Mouse (Mus musculus) embryonic fibroblast, embryonic 13.5 days (primary cell): Measurements from ENCODE around the gene Ftcd. TPM values are rescaled to one million over a fixed set of nuclear protein-coding genes. Genes with fewer than 3 reads are reported as not detected.

ENCODE experiments used
- H3K27ac ChIP-seq: 2 replicates; pipeline ENCODE4 v1.5.1; 2012; ENCODE audit warnings: low read length, control low read depth, inconsistent platforms; ENCODE audit not compliant: insufficient read depth
- H3K4me1 ChIP-seq: 2 replicates; pipeline ENCODE4 v1.6.1; 2011; ENCODE audit warnings: low read length; ENCODE audit not compliant: control insufficient read depth, insufficient read depth
- H3K4me3 ChIP-seq: 2 replicates; pipeline ENCODE4 v1.5.1; 2011; ENCODE audit warnings: mild to moderate bottlenecking, control low read depth, low read length; ENCODE audit not compliant: insufficient read depth
- CTCF ChIP-seq: IDR thresholded peaks from 2 replicates; pipeline ENCODE4 v1.5.1; 2011; ENCODE audit warnings: mild to moderate bottlenecking, control low read depth, low read length, moderate library complexity, borderline replicate concordance; ENCODE audit not compliant: insufficient read depth
- POLR2A ChIP-seq: IDR thresholded peaks from 2 replicates; pipeline ENCODE4 v1.6.1; 2011; ENCODE audit warnings: low read depth, mild to moderate bottlenecking, control low read depth, low read length, moderate library complexity
- polyA plus RNA-seq: library from polyadenylated mRNA; stranded (reverse); fragments of >200 nt; gene quantifications from 2 replicates; pipeline ENCODE4 v1.2.4, GENCODE M21; 2011; ENCODE audit warnings: low read depth; ENCODE audit not compliant: missing spikeins, insufficient read length

Gene Ftcd
- polyA plus RNA-seq, result not detected in 2 replicates

- TF ChIP-seq CTCF, result no peak
- no peak for TF ChIP-seq POLR2A
- no peaks in the 10 kb centered on the region for H3K4me1 ChIP-seq
- H3K4me3 ChIP-seq, result no peak within 1 kb of the TSS
- H3K27ac ChIP-seq, result no peak within 1 kb of the TSS
Observed at GRCm38 (mm10) chr10:76575374-76575773, at the start of gene Ftcd. Gene Ftcd, plus strand, starts transcription at chr10:76575648.

DNA sequence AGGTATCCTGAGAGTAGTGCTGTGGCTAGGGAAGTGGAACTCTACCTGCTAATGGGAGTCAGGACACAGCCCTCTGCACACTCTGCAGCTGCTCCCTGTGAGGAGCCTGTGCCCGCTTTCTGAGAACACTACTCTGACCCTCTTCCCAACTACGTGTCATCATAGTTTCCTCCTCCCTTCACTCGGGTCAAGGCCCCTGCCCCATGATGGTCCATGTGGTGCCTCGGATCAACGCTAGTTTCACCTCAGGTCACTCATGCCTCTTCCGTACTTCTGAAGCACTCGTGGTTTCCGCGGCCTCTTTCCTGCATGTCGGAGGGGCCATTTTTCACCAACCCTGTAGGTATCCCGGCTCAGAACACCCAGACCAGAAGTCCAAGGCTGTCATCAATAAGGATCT is 44.5 kb upstream of the Ftcd start:
- TF ChIP-seq POLR2A (no peak), CTCF (no peak)
- no peaks in the 10 kb centered on the region for H3K4me1 ChIP-seq
- peak overlapping the region; percentile 68 for H3K4me3 ChIP-seq
- no peak overlapping the region for H3K27ac ChIP-seq

GRCm38 (mm10) chr10:76531375-76531774 is 44.1 kb upstream of the Ftcd start, which contains the start of gene Lss:
Gene Lss, plus strand, starts transcription at chr10:76531588.
- Histone ChIP-seq H3K4me1 (no peaks in the 10 kb centered on the region), H3K27ac (no peak within 1 kb of the TSS), H3K4me3 (peak within 1 kb of the TSS; percentile 68)
- TF ChIP-seq CTCF (no peak), POLR2A (peak; percentile 81)

DNA sequence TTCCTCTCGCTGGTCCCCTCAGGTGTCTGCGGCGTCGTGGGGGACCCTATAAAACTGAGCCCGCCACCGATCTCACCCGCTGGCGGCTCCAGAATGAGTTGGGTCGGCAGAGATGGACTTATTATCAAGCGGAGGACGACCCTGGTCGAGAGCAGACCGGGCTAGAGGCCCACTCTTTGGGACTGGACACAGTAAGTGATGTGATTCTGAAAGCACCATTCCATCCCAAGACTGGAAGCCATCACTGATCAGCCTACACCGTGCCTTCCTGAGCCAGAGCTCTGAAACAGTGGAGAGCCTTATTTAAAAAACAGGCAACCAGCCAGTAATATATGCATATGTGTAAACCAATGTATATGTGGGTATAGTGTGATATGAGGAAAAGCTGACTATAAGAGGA is 43.6 kb upstream of the Ftcd start:
- TF ChIP-seq POLR2A (no peak), CTCF (no peak)

GRCm38 (mm10) chr10:76535526-76535925 is 39.9 kb upstream of the Ftcd start:
- no peak overlapping the region for H3K27ac ChIP-seq
- H3K4me1 ChIP-seq, result 0 out of 2 replicates have a peak, but pooled peaks cover 3% of the 10 kb centered on the region
- H3K4me3 ChIP-seq, result no peak overlapping the region
- no peak for TF ChIP-seq POLR2A
- TF ChIP-seq CTCF, result no peak

More for the DNA sequence above, 43.6 kb upstream of the Ftcd start:
- Histone ChIP-seq H3K4me3 (peak overlapping the region; percentile 66), H3K4me1 (no peaks in the 10 kb centered on the region), H3K27ac (no peak overlapping the region)

DNA sequence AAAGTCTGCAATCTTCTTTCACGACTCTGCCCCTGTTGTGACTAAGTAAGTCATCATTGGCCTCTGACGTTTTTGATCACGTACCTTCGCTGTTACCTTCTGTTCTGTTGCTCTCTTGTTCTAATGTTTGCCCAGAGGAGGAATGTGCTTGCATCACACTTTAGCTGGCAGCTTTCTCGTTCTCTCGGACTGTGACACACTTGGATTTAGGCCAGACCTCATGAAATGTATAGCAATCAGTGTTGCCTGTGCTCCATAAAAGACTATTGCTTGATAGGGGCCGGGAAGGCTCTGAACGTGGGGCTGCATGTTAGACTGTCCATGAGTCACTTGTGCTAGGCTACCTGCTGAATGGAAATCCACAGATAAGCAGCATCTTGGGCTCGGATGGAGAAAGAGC is 37.8 kb upstream of the Ftcd start:
- no peak overlapping the region for H3K27ac ChIP-seq
- 0 out of 2 replicates have a peak, but pooled peaks cover 3% of the 10 kb centered on the region for H3K4me1 ChIP-seq
- H3K4me3 ChIP-seq, result no peak overlapping the region
- no peak for TF ChIP-seq CTCF
- no peak for TF ChIP-seq POLR2A

GRCm38 (mm10) chr10:76541336-76542085 is 33.9 kb upstream of the Ftcd start:
- Histone ChIP-seq H3K4me3 (no peak overlapping the region), H3K27ac (no peak overlapping the region), H3K4me1 (0 out of 2 replicates have a peak, but pooled peaks cover 3% of the 10 kb centered on the region)
- TF ChIP-seq POLR2A, result no peak
- no peak for TF ChIP-seq CTCF

DNA sequence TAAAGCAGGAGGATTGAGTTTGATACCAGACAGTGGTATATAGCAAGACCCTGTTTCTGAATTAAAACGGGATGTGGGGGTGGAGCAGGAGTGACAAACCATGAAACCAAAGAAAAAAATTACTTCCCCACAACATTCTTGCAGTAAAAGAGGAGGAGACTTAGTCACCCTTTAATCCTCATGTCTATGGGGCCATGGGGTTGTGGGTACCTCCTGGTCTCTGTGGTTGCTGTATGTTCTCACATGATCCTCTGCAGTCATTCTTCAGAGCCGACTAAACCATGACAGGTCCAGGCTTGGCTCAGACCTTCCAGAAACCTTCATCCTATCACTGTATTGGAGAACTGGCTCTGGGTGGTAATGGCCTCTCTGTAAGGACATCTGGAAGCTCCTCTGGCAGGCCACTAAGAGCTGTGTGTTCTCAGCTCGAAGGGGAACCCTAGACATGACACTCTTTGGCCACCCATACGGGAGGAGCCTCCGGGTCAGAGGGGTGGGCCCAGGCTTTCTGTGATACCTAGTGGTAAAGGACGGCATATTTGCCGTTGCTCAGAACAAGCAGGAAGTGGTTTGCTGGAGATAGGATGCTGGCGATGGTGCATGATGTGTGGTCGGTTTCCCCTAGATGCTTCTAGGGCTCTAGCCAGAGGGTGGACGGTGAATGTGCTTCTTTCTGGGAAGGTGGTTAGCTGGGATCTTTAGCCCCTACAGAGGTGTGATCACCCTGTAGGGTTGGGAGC is 32.6 kb upstream of the Ftcd start:
- TF ChIP-seq CTCF, result no peak
- no peak for TF ChIP-seq POLR2A
- 0 out of 2 replicates have a peak overlapping the region, but pooled peaks have one; percentile 2 for H3K27ac ChIP-seq
- no peaks in the 10 kb centered on the region for H3K4me1 ChIP-seq

GRCm38 (mm10) chr10:76546566-76546965 is 28.9 kb upstream of the Ftcd start:
- TF ChIP-seq CTCF (no peak), POLR2A (no peak)
- Histone ChIP-seq H3K27ac (no peak overlapping the region), H3K4me1 (no peaks in the 10 kb centered on the region), H3K4me3 (no peak overlapping the region)

More for the DNA sequence above, 32.6 kb upstream of the Ftcd start:
- no peak overlapping the region for H3K4me3 ChIP-seq

DNA sequence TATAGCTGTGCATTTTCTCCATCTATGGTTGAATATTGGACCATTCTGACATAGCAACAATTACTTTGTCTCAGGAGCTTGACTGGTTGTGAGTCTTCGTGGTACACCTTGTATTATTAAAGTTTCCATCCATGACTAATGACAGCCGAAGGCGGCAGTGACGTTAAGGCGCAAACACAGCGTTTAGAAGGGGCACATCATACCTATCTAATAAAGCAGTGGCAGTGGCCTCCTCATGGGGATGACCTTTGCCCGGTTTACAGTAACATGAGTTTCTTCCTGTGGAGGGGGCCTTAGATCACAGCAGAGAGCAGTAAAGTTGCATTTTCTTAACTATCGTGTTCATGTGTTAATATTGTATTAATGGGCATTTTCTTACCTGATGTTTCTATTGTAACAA is 27.2 kb upstream of the Ftcd start:
- Histone ChIP-seq H3K4me1 (no peaks in the 10 kb centered on the region), H3K27ac (no peak overlapping the region)
- TF ChIP-seq POLR2A, result no peak
- TF ChIP-seq CTCF, result no peak

More for the DNA sequence above, 27.2 kb upstream of the Ftcd start:
- H3K4me3 ChIP-seq, result no peak overlapping the region
